In the genomic region with DNA sequence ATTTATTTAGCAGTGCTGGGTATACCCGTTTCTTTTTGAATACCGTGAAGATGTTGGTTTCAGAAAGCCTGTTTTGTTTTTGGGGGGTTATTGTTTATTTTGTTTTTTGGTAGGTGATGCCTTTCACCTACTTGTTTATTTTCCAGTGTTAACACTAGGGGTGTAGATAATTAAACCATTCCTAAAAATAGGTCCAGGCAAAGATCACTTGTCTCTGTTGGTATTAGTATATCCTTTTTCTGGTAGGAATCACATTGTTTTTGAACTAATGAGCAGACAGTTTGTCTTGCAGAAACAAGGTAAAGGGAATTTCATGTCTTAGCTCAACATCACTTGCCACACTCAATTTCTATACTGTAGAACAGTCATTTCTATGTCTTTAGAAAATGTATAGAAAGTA, we compare ENCODE assay signal across 7 mouse cellular contexts. TPM values are rescaled to one million over a fixed set of nuclear protein-coding genes. Genes with fewer than 3 reads are reported as not detected.
DNase-seq lines count a peak whose midpoint lies in the region; ATAC-seq and TF ChIP-seq lines count a peak whose summit lies in the region.

No protein-coding gene starts in this region.

- peak overlapping the region; percentile 94 for H3K27ac ChIP-seq in left cerebral cortex, adult 2 months
- H3K27ac ChIP-seq in forebrain, embryonic 11.5 days (ENCODE audit: low read depth, low read length), result no peak overlapping the region
- H3K27ac ChIP-seq in intestine, embryonic 16.5 days (ENCODE audit: low read length), result no peak overlapping the region
- H3K27ac ChIP-seq in neural tube, embryonic 13.5 days (replicated peaks), result no peak overlapping the region

- H3K9ac ChIP-seq in forebrain, embryonic 11.5 days (ENCODE audit: low read length), result no peak overlapping the region
- no peak overlapping the region for H3K9ac ChIP-seq in intestine, embryonic 16.5 days (ENCODE audit: low read depth, low read length)
- H3K9ac ChIP-seq in neural tube, embryonic 13.5 days, result peak overlapping the region; percentile 79

- 75% methylated on average over 2 of the region's 2 CpGs for WGBS in forebrain, embryonic 11.5 days
- WGBS in intestine, embryonic 16.5 days, result 67% methylated on average over 2 of the region's 2 CpGs
- 67% methylated on average over 2 of the region's 2 CpGs for WGBS in neural tube, embryonic 13.5 days

- H3K9me3 ChIP-seq in forebrain, embryonic 11.5 days (ENCODE audit: control insufficient read depth, low read length), result no peaks in the 10 kb centered on the region
- H3K9me3 ChIP-seq in intestine, embryonic 16.5 days (ENCODE audit: control insufficient read depth, low read length), result no peaks in the 10 kb centered on the region
- H3K9me3 ChIP-seq in neural tube, embryonic 13.5 days, result peaks cover 3% of the 10 kb centered on the region; the same call in 1 of the 2 replicates

- peak overlapping the region; percentile 27; the same call in 1 of the 2 replicates for H3K4me2 ChIP-seq in forebrain, embryonic 11.5 days (ENCODE audit: low read depth, low read length, severe bottlenecking)
- peak overlapping the region; percentile 22 for H3K4me2 ChIP-seq in intestine, embryonic 16.5 days (ENCODE audit: low read depth, low read length)
- H3K4me2 ChIP-seq in neural tube, embryonic 13.5 days, result peak overlapping the region; percentile 95

- TF ChIP-seq CTCF in left cerebral cortex, adult 2 months (IDR thresholded peaks at IDR 0.05), result no peak

- intact Hi-C loops in left cerebral cortex, adult 2 months (cut with DNase I), result loop anchor here (5.0 kb wide), 1 partner anchor 73 kb away; no protein-coding TSS in a partner anchor
- intact Hi-C loops in left cerebral cortex, postnatal 25 days (cut with DNase I), result loop anchor here (5.0 kb wide), 2 partner anchors 68 to 112 kb away; no protein-coding TSS in a partner anchor

- ATAC-seq in forebrain, embryonic 11.5 days (replicated peaks; ENCODE audit: low FRiP score), result no peak
- no peak for ATAC-seq in intestine, embryonic 16.5 days
- ATAC-seq in neural tube, embryonic 13.5 days (ENCODE audit: low read depth), result no peak

- no peaks in the 10 kb centered on the region for H3K27me3 ChIP-seq in forebrain, embryonic 11.5 days (ENCODE audit: control insufficient read depth, insufficient read depth, low read length)
- H3K27me3 ChIP-seq in intestine, embryonic 16.5 days (replicated peaks; ENCODE audit: control insufficient read depth, insufficient read depth, low read length), result no peaks in the 10 kb centered on the region
- H3K27me3 ChIP-seq in neural tube, embryonic 13.5 days, result no peaks in the 10 kb centered on the region

- 0 out of 2 replicates have a peak, but pooled peaks cover 3% of the 10 kb centered on the region for H3K4me1 ChIP-seq in forebrain, embryonic 11.5 days (replicated peaks; ENCODE audit: control insufficient read depth, insufficient read depth, low read length)
- peaks cover 9% of the 10 kb centered on the region; the same call in 1 of the 2 replicates for H3K4me1 ChIP-seq in intestine, embryonic 16.5 days (ENCODE audit: control insufficient read depth, insufficient read depth, low read length)
- peaks cover 51% of the 10 kb centered on the region for H3K4me1 ChIP-seq in neural tube, embryonic 13.5 days (replicated peaks)

- H3K36me3 ChIP-seq in forebrain, embryonic 11.5 days (ENCODE audit: control insufficient read depth, insufficient read depth, low read length), result no peaks in the 10 kb centered on the region
- H3K36me3 ChIP-seq in intestine, embryonic 16.5 days (ENCODE audit: control insufficient read depth, insufficient read depth, low read length), result no peaks in the 10 kb centered on the region
- no peaks in the 10 kb centered on the region for H3K36me3 ChIP-seq in neural tube, embryonic 13.5 days

- peak overlapping the region; percentile 97 for H3K4me3 ChIP-seq in left cerebral cortex, adult 2 months
- H3K4me3 ChIP-seq in forebrain, embryonic 11.5 days (ENCODE audit: low read depth, low read length), result peak overlapping the region; percentile 14; the same call in 1 of the 2 replicates
- H3K4me3 ChIP-seq in intestine, embryonic 16.5 days (ENCODE audit: low read length), result no peak overlapping the region
- H3K4me3 ChIP-seq in neural tube, embryonic 13.5 days, result peak overlapping the region; percentile 96

- no peak for DNase-seq in left cerebral cortex, adult 2 months (ENCODE audit: extremely low spot score in 1 of 2, low spot score in 2 of 2)
- DNase-seq in left cerebral cortex, postnatal 25 days (ENCODE audit: low spot score in 2 of 2), result no peak
- no peak for DNase-seq in forebrain, embryonic 11.5 days (ENCODE audit: low spot score)
- no peak for DNase-seq in adrenal gland, adult 8-10 months
- no peak for DNase-seq in thymus, postnatal 0 days (ENCODE audit: low spot score)

RNA-seq across cellular contexts. Expression of a gene that starts 2.1 kb away (rescaled TPM):
- 100 to 1,000 TPM; 159 to 169 TPM for total RNA-seq in left cerebral cortex, adult 2 months (2021)
- total RNA-seq in left cerebral cortex, postnatal 25 days (2021), result 100 to 1,000 TPM; 157 to 160 TPM
- 8.7 and 10.2 TPM in 2 replicates for polyA plus RNA-seq in forebrain, embryonic 11.5 days (2014; fragmentation: Nextera tagmentation; extraction: Ambion mirVana)
- 3.0 and 5.2 TPM in 2 replicates for polyA plus RNA-seq in intestine, embryonic 16.5 days (2015; fragmentation: Nextera tagmentation; extraction: Ambion mirVana)
- 15.1 and 18.2 TPM in 2 replicates for polyA plus RNA-seq in neural tube, embryonic 13.5 days (2015; fragmentation: Nextera tagmentation; extraction: Ambion mirVana)
- 100 to 1,000 TPM in 3 of 4 experiments, 10 to 100 TPM in 1; 96.9 to 175 (median 107) TPM for total RNA-seq in adrenal gland, adult 8-10 months (2022)
- 3.8 and 4.9 TPM in 2 replicates for polyA plus RNA-seq in thymus, postnatal 0 days (2015; fragmentation: Nextera tagmentation; extraction: Ambion mirVana)

Comparison
In these comparisons a context has a peak if more than half of its experiments do, and no peak if none do; other contexts are left out.
1. H3K4me2 ChIP-seq: peak in every context shown above with its lines; median percentile 95 in neural tube, embryonic 13.5 days; 27 in forebrain, embryonic 11.5 days; 22 in intestine, embryonic 16.5 days.